ENCODE assay signal across 16 mouse cellular contexts in the genomic region with DNA sequence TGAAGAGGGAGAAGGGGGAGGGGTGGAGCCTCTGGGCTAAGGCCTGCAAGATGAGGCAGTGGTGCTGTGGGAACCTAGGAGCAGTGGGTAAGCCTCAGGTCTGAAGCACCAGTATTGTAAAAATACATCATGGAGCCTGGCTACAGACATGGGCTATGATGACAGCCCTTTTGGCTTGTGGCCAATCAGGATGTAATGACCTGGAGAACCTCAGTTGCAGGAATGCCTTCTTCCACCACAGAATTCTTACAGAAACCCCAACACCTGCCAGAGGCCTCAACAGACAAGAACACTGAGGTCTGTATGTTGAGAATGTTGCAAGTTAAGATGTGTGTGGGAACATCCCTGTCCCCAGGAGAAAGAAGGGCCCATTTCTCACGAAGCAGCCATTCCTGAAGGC.
"Had no signal": no experiment of that assay in that cellular context is flagged by ENCODE, and none has a peak within 500 bp of the region (broad histone marks: within the 10 kb centered on the region; RNA-seq: fewer than 3 reads in every experiment).

No protein-coding gene starts in this region.

- DNase-seq: lung, adult 18-20 months; lung, embryonic 14.5 days; lung, postnatal 14 days; lung, postnatal 36 days; right cerebral cortex, postnatal 14 days; thymus, adult 2 months; thymus, postnatal 25 days; thymus, postnatal 4 days had no signal

- H3K27me3 ChIP-seq: midbrain, embryonic 13.5 days; midbrain, embryonic 15.5 days; stomach, embryonic 15.5 days had no signal

- H3K4me1 ChIP-seq: megakaryocyte, embryonic 14.5 days; midbrain, embryonic 15.5 days; stomach, embryonic 15.5 days had no signal

- H3K4me2 ChIP-seq: lung, embryonic 14.5 days; midbrain, embryonic 11.5 days; midbrain, embryonic 13.5 days; midbrain, embryonic 15.5 days; neural tube, embryonic 12.5 days; stomach, embryonic 15.5 days had no signal

- H3K9ac ChIP-seq: lung, embryonic 14.5 days; midbrain, embryonic 13.5 days; midbrain, embryonic 15.5 days; neural tube, embryonic 12.5 days; stomach, embryonic 15.5 days had no signal

- ATAC-seq: midbrain, embryonic 13.5 days; midbrain, embryonic 15.5 days had no signal

- H3K4me3 ChIP-seq: megakaryocyte, embryonic 14.5 days; midbrain, embryonic 13.5 days; midbrain, embryonic 15.5 days; neural tube, embryonic 12.5 days; stomach, embryonic 15.5 days had no signal

- H3K36me3 ChIP-seq: midbrain, embryonic 13.5 days; midbrain, embryonic 15.5 days; neural tube, embryonic 12.5 days; stomach, embryonic 15.5 days had no signal

- H3K9me3 ChIP-seq: megakaryocyte, embryonic 14.5 days; midbrain, embryonic 13.5 days; midbrain, embryonic 15.5 days; neural tube, embryonic 12.5 days; stomach, embryonic 15.5 days had no signal

- H3K27ac ChIP-seq: macrophage; midbrain, embryonic 13.5 days; midbrain, embryonic 15.5 days; neural tube, embryonic 12.5 days; stomach, embryonic 15.5 days; stomach, postnatal 0 days had no signal
